Mouse (Mus musculus) testis, adult 2 months (tissue): ENCODE data around the gene Nup107. TPM values are rescaled to one million over a fixed set of nuclear protein-coding genes. Genes with fewer than 3 reads are reported as not detected.

Experiments used
- H3K27ac ChIP-seq: fragments of 200-500 bp; 2 replicates; pipeline ENCODE4 v1.5.1; 2012; ENCODE audit warnings: low read depth, low read length; ENCODE audit not compliant: control insufficient read depth, insufficient read depth
- H3K27me3 ChIP-seq: fragments of 200-500 bp; 2 replicates; pipeline ENCODE4 v1.6.1; 2012; ENCODE audit warnings: mild to moderate bottlenecking, low read length, moderate library complexity; ENCODE audit not compliant: control insufficient read depth, insufficient read depth
- H3K36me3 ChIP-seq: fragments of 200-500 bp; 2 replicates; pipeline ENCODE4 v1.6.1; 2012; ENCODE audit warnings: mild to moderate bottlenecking, low read length; ENCODE audit not compliant: control insufficient read depth, insufficient read depth
- H3K4me1 ChIP-seq: fragments of 200-500 bp; 2 replicates; pipeline ENCODE4 v1.6.1; 2012; ENCODE audit warnings: low read length; ENCODE audit not compliant: control insufficient read depth, insufficient read depth
- H3K4me3 ChIP-seq: fragments of 200-500 bp; 2 replicates; pipeline ENCODE4 v1.5.1; 2012; ENCODE audit warnings: low read depth, mild to moderate bottlenecking, low read length, moderate library complexity, mixed read lengths; ENCODE audit not compliant: control insufficient read depth
- CTCF ChIP-seq: fragments of 200-500 bp; IDR thresholded peaks from 2 replicates; pipeline ENCODE4 v1.5.1; 2012; ENCODE audit warnings: low read depth, mild to moderate bottlenecking, inconsistent platforms, low read length, moderate library complexity; ENCODE audit not compliant: control insufficient read depth, insufficient read depth, insufficient replicate concordance
- POLR2A ChIP-seq: fragments of 200-500 bp; IDR thresholded peaks from 2 replicates; pipeline ENCODE4 v1.6.1; 2012; ENCODE audit warnings: low read depth, mild to moderate bottlenecking, inconsistent platforms, low read length, moderate library complexity; ENCODE audit not compliant: control insufficient read depth
- polyA plus RNA-seq: library from polyadenylated mRNA; depleted of rRNA; stranded (reverse); fragments of >200 nt; gene quantifications from 2 replicates; pipeline ENCODE4 v1.2.3, GENCODE M21; 2012

Gene Nup107
- polyA plus RNA-seq, 1 experiment = 16.8 TPM

DNA sequence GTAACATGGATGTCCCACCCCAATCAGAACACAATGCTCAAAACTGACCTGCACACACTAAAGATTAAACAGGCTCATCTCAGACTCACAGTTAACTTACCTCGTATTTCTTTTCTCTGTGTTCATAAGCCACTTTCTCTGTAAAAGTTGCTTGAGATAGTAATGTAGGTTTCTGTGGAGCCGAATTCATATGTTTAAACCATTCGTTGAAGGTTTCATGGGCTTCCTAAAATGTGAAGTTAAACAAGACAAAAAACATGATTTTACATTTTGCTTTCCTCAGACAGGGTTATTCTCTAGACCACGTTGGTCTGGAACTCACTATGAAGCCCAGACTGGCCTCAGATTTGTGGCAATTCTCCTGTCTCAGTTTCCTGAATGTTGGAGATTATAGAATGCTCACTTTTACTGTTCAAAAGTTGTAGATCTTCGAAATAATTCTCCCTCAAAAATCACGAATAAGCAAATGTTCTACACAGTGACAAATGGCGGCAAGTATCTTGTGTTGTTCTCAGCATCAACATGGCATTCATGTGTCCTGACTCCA is 34.6 kb downstream of the Nup107 start:
- TF ChIP-seq CTCF = no peak
- TF ChIP-seq POLR2A = no peak
- Histone ChIP-seq H3K27ac (no peak overlapping the region), H3K27me3 (no peaks in the 10 kb centered on the region), H3K4me3 (no peak overlapping the region), H3K4me1 (no peaks in the 10 kb centered on the region), H3K36me3 (peaks cover 9% of the 10 kb centered on the region)

GRCm38 (mm10) chr10:117757259-117757658 is 35.2 kb downstream of the Nup107 start:
- Histone ChIP-seq H3K4me1 (no peaks in the 10 kb centered on the region), H3K4me3 (no peak overlapping the region), H3K36me3 (peaks cover 8% of the 10 kb centered on the region), H3K27ac (no peak overlapping the region), H3K27me3 (no peaks in the 10 kb centered on the region)
- TF ChIP-seq CTCF (no peak), POLR2A (no peak)

DNA sequence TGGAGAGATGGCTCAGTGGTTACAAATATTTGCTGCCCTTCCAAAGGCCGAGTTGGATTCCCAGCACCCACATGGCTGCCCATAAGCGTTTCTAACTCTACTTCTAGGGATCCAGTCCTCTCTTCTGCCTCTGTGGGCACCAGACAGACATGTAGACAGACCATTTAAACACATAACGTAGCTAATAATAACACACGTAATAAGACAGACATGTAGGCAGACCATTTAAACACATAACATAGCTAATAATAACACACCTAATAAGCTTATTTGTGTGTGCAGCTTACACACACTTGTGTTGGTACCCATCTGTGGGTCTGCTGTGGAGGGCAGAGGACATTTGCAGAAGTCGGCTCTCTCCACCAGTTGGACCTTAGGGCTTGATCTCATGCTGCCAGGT is 35.7 kb downstream of the Nup107 start:
- Histone ChIP-seq H3K27me3 (no peaks in the 10 kb centered on the region), H3K36me3 (peaks cover 8% of the 10 kb centered on the region), H3K27ac (no peak overlapping the region), H3K4me3 (no peak overlapping the region), H3K4me1 (no peaks in the 10 kb centered on the region)
- TF ChIP-seq POLR2A = no peak
- no peak for TF ChIP-seq CTCF

GRCm38 (mm10) chr10:117755799-117756467 is 36.6 kb downstream of the Nup107 start:
- Histone ChIP-seq H3K27ac (no peak overlapping the region), H3K4me1 (no peaks in the 10 kb centered on the region), H3K27me3 (no peaks in the 10 kb centered on the region), H3K4me3 (no peak overlapping the region), H3K36me3 (peaks cover 8% of the 10 kb centered on the region)
- TF ChIP-seq CTCF (no peak), POLR2A (no peak)

DNA sequence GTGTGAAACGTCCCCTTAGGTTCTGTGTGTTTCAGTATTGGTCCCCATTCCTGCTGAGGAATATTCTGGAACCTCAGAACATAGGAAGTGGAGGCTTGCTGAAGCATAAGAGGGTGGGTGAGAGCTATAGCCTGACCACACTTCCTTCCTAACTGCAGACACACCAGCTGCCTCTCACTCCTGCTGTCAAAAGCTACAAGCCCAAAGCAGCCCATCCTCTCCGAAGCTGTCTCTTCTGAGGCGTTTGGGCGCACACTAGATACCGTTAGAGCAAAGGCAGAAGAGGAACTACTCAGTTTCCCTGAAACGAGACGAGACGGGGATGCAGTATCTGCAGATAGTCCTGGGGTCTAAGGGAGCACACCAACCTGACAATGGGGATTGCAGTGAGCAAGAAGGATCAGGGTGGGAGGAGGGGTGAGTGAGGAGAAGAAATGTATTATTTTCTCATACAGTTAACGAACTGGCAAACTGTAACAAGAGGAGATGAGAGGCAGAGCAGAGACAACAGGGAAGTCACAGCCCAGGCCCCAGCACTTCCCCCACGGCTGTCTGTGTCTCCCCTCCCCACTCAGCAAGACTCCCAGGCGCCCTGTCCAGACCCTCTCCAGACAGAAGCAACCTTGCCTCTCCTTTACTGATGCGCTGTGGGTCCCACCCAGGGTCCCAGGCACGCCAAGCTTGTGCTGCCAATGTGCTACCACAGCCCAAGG is 37.3 kb downstream of the Nup107 start:
- H3K36me3 ChIP-seq = peaks cover 8% of the 10 kb centered on the region
- H3K4me3 ChIP-seq = no peak overlapping the region
- H3K27ac ChIP-seq = no peak overlapping the region
- no peaks in the 10 kb centered on the region for H3K27me3 ChIP-seq
- no peak for TF ChIP-seq POLR2A
- no peak for TF ChIP-seq CTCF
- no peaks in the 10 kb centered on the region for H3K4me1 ChIP-seq

GRCm38 (mm10) chr10:117754609-117754940 is 37.9 kb downstream of the Nup107 start:
- Histone ChIP-seq H3K4me1 (no peaks in the 10 kb centered on the region), H3K27me3 (no peaks in the 10 kb centered on the region)
- no peak for TF ChIP-seq POLR2A
- no peak for TF ChIP-seq CTCF

GRCm38 (mm10) chr10:117753711-117754608 is 38.5 kb downstream of the Nup107 start:
- TF ChIP-seq POLR2A (no peak), CTCF (no peak)
- Histone ChIP-seq H3K27ac (no peak overlapping the region), H3K4me1 (no peaks in the 10 kb centered on the region), H3K4me3 (no peak overlapping the region), H3K36me3 (peaks cover 6% of the 10 kb centered on the region), H3K27me3 (no peaks in the 10 kb centered on the region)

More at GRCm38 (mm10) chr10:117754609-117754940, 37.9 kb downstream of the Nup107 start:
- H3K27ac ChIP-seq = no peak overlapping the region
- no peak overlapping the region for H3K4me3 ChIP-seq
- peaks cover 7% of the 10 kb centered on the region for H3K36me3 ChIP-seq
